Mouse (Mus musculus) embryo, embryonic 11.5 days (tissue): Measurements from ENCODE around the gene Gm13276.
"Not testable (repeated sequence)": the region's sequence is repeated elsewhere in the genome, so short reads cannot be mapped to it uniquely, and the experiment has no call there.

Experiments used
- DNase-seq: peaks from one replicate; pipeline ENCODE4 v3.0.0-alpha.2; 2012; ENCODE audit warnings: low read depth, low spot score

Gm13276 gene

GRCm38 (mm10) chr4:88785409-88785808 is at the start of gene Gm13276:
TSS of gene Gm13276 (plus strand) at chr4:88785709.
- DNase-seq: not testable (repeated sequence)

- DNase-seq: peak; percentile 51
These were observed 47.0 kb upstream of the Gm13276 start for GRCm38 (mm10) chr4:88738480-88738879.

GRCm38 (mm10) chr4:88739036-88739435 is 46.5 kb upstream of the Gm13276 start:
- DNase-seq: no peak

- no peak for DNase-seq
These were observed 44.1 kb upstream of the Gm13276 start for GRCm38 (mm10) chr4:88741426-88741825.

- DNase-seq: no peak
These were observed 42.6 kb upstream of the Gm13276 start for GRCm38 (mm10) chr4:88742771-88743371.

GRCm38 (mm10) chr4:88744207-88744606 is 41.3 kb upstream of the Gm13276 start:
- no peak for DNase-seq

- no peak for DNase-seq
These were observed 35.6 kb upstream of the Gm13276 start for GRCm38 (mm10) chr4:88749926-88750325.

- not testable (repeated sequence) for DNase-seq
These were observed 30.6 kb upstream of the Gm13276 start, which contains the start of gene Gm13271 for GRCm38 (mm10) chr4:88754818-88755340. TSS of gene Gm13271 (plus strand) at chr4:88754868.

- not testable (repeated sequence) for DNase-seq
These were observed 28.7 kb upstream of the Gm13276 start for GRCm38 (mm10) chr4:88756581-88757513.

- DNase-seq: not testable (repeated sequence)
These were observed 27.9 kb upstream of the Gm13276 start for GRCm38 (mm10) chr4:88757628-88758031.

GRCm38 (mm10) chr4:88758751-88759150 is 26.8 kb upstream of the Gm13276 start:
- not testable (repeated sequence) for DNase-seq

- not testable (repeated sequence) for DNase-seq
These were observed 25.8 kb upstream of the Gm13276 start, which contains the start of gene Gm13283 for GRCm38 (mm10) chr4:88759610-88760268. TSS of gene Gm13283 (plus strand) at chr4:88760119.

- DNase-seq: not testable (repeated sequence)
These were observed 25.1 kb upstream of the Gm13276 start for GRCm38 (mm10) chr4:88760431-88760830.

GRCm38 (mm10) chr4:88761776-88762175 is 23.7 kb upstream of the Gm13276 start:
- not testable (repeated sequence) for DNase-seq

GRCm38 (mm10) chr4:88762341-88762740 is 23.2 kb upstream of the Gm13276 start:
- DNase-seq: not testable (repeated sequence)

- not testable (repeated sequence) for DNase-seq
These were observed 22.0 kb upstream of the Gm13276 start for GRCm38 (mm10) chr4:88763384-88764018.

- DNase-seq: not testable (repeated sequence)
These were observed 12.0 kb upstream of the Gm13276 start, which contains the start of gene Gm13290 for GRCm38 (mm10) chr4:88773534-88773933. TSS of gene Gm13290 (plus strand) at chr4:88773834.

- not testable (repeated sequence) for DNase-seq
These were observed 8.9 kb upstream of the Gm13276 start, which contains the start of gene Gm13289 for GRCm38 (mm10) chr4:88776622-88777021. TSS of gene Gm13289 (plus strand) at chr4:88776922.

GRCm38 (mm10) chr4:88779550-88779949 is 6.0 kb upstream of the Gm13276 start, which contains the start of gene Gm13272:
TSS of gene Gm13272 (plus strand) at chr4:88779850.
- not testable (repeated sequence) for DNase-seq

- not testable (repeated sequence) for DNase-seq
These were observed 5.2 kb upstream of the Gm13276 start for GRCm38 (mm10) chr4:88780320-88780719.

GRCm38 (mm10) chr4:88781831-88782230 is 3.7 kb upstream of the Gm13276 start, which contains the start of gene Ifnz:
TSS of gene Ifnz (plus strand) at chr4:88782131.
- DNase-seq: not testable (repeated sequence)
